Mouse (Mus musculus) MEL (cell line): ENCODE measurements around the gene Hrk.

Experiments
- CHD2 ChIP-seq: IDR thresholded peaks from 2 replicates; pipeline ENCODE4 v1.6.1; 2011; ENCODE audit warnings: low read length, improper control_type of control experiment
- CTCF ChIP-seq, 3 experiments: IDR thresholded peaks in 2 of 3; conservative IDR thresholded peaks in 1 of 3; 2 replicates each; pipeline ENCODE4 v1.5.1; 2011 to 2012; ENCODE audit warnings: low read length in 3 of 3, low read depth in 2 of 3, mild to moderate bottlenecking in 2 of 3, improper control_type of control experiment in 1 of 3, inconsistent platforms in 1 of 3, mixed read lengths in 1 of 3, moderate library complexity in 1 of 3; ENCODE audit not compliant: control insufficient read depth in 1 of 3, insufficient read depth in 1 of 3, poor library complexity in 1 of 3, severe bottlenecking in 1 of 3
- ETS1 ChIP-seq: IDR thresholded peaks from 2 replicates; pipeline ENCODE4 v1.6.1; 2012; ENCODE audit warnings: low read depth, mild to moderate bottlenecking, inconsistent platforms, low read length, improper control_type of control experiment, moderate library complexity
- GATA1 ChIP-seq: IDR thresholded peaks from 2 replicates; pipeline ENCODE4 v1.6.1; 2011; ENCODE audit warnings: low read depth, low read length, improper control_type of control experiment
- MAFK ChIP-seq: IDR thresholded peaks from 2 replicates; pipeline ENCODE4 v1.6.1; 2011; ENCODE audit warnings: low read depth, mild to moderate bottlenecking, low read length, improper control_type of control experiment, borderline replicate concordance
- MAZ ChIP-seq: IDR thresholded peaks from 2 replicates; pipeline ENCODE4 v1.6.1; 2012; ENCODE audit warnings: low read depth, mild to moderate bottlenecking, inconsistent platforms, low read length, improper control_type of control experiment
- POLR2A ChIP-seq, 2 experiments: IDR thresholded peaks; 2 replicates each; pipeline ENCODE4 v1.6.1; 2011 to 2012; ENCODE audit warnings: low read length in 2 of 2, mild to moderate bottlenecking in 2 of 2, control low read depth in 1 of 2, improper control_type of control experiment in 1 of 2, low read depth in 1 of 2, moderate library complexity in 1 of 2; ENCODE audit not compliant: control insufficient read depth in 1 of 2, insufficient read depth in 1 of 2, poor library complexity in 1 of 2
- SMC3 ChIP-seq: IDR thresholded peaks from 2 replicates; pipeline ENCODE4 v1.6.1; 2011; ENCODE audit warnings: low read depth, low read length, improper control_type of control experiment
- TAL1 ChIP-seq: IDR thresholded peaks from 2 replicates; pipeline ENCODE4 v1.6.1; 2012; ENCODE audit warnings: mild to moderate bottlenecking, inconsistent platforms, low read length, moderate library complexity, mixed read lengths
- USF1 ChIP-seq: IDR thresholded peaks from 2 replicates; pipeline ENCODE4 v1.6.1; 2014; ENCODE audit warnings: low read depth, mild to moderate bottlenecking, inconsistent platforms, low read length, improper control_type of control experiment, moderate library complexity
- ZMIZ1 ChIP-seq: IDR thresholded peaks from 2 replicates; pipeline ENCODE4 v1.6.1; 2012; ENCODE audit warnings: low read depth, mild to moderate bottlenecking, inconsistent platforms, low read length, improper control_type of control experiment, moderate library complexity
- ZNF384 ChIP-seq: IDR thresholded peaks from 2 replicates; pipeline ENCODE4 v1.6.1; 2012; ENCODE audit warnings: low read depth, mild to moderate bottlenecking, inconsistent platforms, low read length, improper control_type of control experiment

GRCm38 (mm10) chr5:118171665-118172064, 7.2 kb downstream of the Hrk start:
- TF ChIP-seq TAL1 (no peak), CTCF (IDR thresholded peaks at IDR 0.05 in 2 of 3, conservative IDR thresholded peaks at IDR 0.05 in 1 of 3; ENCODE audit: control insufficient read depth in 1 of 3, insufficient read depth in 1 of 3, low read depth in 2 of 3, low read length in 3 of 3, poor library complexity in 1 of 3, severe bottlenecking in 1 of 3) (no peak), MAZ (no peak), USF1 (no peak), POLR2A (IDR thresholded peaks at IDR 0.05; ENCODE audit: control insufficient read depth in 1 of 2, insufficient read depth in 1 of 2, low read depth in 1 of 2, low read length in 2 of 2, poor library complexity in 1 of 2) (no peak), GATA1 (no peak), ZMIZ1 (no peak), MAFK (no peak), CHD2 (no peak), ZNF384 (no peak), ETS1 (no peak), SMC3 (no peak)
